In the genomic region with DNA sequence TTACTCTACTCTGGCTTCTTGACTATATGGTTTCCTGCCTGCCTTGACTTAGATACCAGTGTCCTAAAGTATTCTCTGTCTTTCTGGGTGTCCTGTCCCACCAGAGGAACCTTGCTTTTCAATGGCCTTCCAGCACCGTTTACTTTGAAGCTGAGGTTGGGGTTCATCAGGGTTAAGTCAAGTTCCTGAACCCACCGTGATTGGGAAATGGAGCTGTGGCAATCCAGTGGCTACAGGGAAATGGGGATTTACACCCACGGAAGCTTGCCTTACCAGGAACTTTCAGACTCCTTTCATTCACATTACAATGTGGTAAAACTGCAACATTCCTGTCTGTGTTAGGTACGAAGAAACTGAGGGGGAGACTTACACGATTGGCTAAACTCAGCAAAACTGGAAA, we compare ENCODE assay signal across 11 mouse cellular contexts. TPM values are rescaled to one million over a fixed set of nuclear protein-coding genes. Genes with fewer than 3 reads are reported as not detected.
DNase-seq lines count a peak whose midpoint lies in the region; ATAC-seq lines count a peak whose summit lies in the region.
"Had no signal": no experiment of that assay in that cellular context is flagged by ENCODE, and none has a peak within 500 bp of the region (broad histone marks: within the 10 kb centered on the region; RNA-seq: fewer than 3 reads in every experiment).

No protein-coding gene starts in this region.

- peaks cover 38% of the 10 kb centered on the region for H3K4me1 ChIP-seq in hindbrain, embryonic 10.5 days (replicated peaks)
- 0 out of 2 replicates have a peak, but pooled peaks cover 2% of the 10 kb centered on the region for H3K4me1 ChIP-seq in hindbrain, embryonic 11.5 days (replicated peaks; ENCODE audit: control insufficient read depth, insufficient read depth, low read length)
- H3K4me1 ChIP-seq in embryonic facial prominence, embryonic 10.5 days, result peaks cover 34% of the 10 kb centered on the region
- H3K4me1 ChIP-seq in midbrain, embryonic 15.5 days, result peaks cover 4% of the 10 kb centered on the region; the same call in 1 of the 2 replicates

- DNase-seq in hindbrain, embryonic 10.5 days (ENCODE audit: low spot score), result no peak
- no peak for DNase-seq in hindbrain, embryonic 11.5 days (ENCODE audit: low spot score)
- DNase-seq in embryonic facial prominence, embryonic 10.5 days (ENCODE audit: low spot score), result no peak
- DNase-seq in fat pad, adult 2 months (ENCODE audit: extremely low read depth, low read depth, low spot score), result peak; percentile 42
- no peak for DNase-seq in left cerebral cortex, postnatal 10 days (ENCODE audit: extremely low spot score in 1 of 2, low spot score in 2 of 2)
- DNase-seq: gastrocnemius, postnatal 14 days; right cerebral cortex, postnatal 25 days had no signal

- H3K27me3 ChIP-seq in hindbrain, embryonic 10.5 days (ENCODE audit: insufficient read depth, poor library complexity, severe bottlenecking), result no peaks in the 10 kb centered on the region
- no peaks in the 10 kb centered on the region for H3K27me3 ChIP-seq in hindbrain, embryonic 11.5 days (ENCODE audit: control insufficient read depth, insufficient read depth, low read length)
- no peaks in the 10 kb centered on the region for H3K27me3 ChIP-seq in embryonic facial prominence, embryonic 10.5 days (replicated peaks; ENCODE audit: low read depth, poor library complexity, severe bottlenecking)
- H3K27me3 ChIP-seq in midbrain, embryonic 15.5 days (replicated peaks), result no peaks in the 10 kb centered on the region

- intact Hi-C loops in left cerebral cortex, postnatal 10 days (cut with DNase I), result no loop called here

- no peak overlapping the region for H3K4me2 ChIP-seq in hindbrain, embryonic 11.5 days (replicated peaks; ENCODE audit: low read depth, low read length)
- H3K4me2 ChIP-seq in midbrain, embryonic 15.5 days, result no peak overlapping the region

- no peak overlapping the region for H3K4me3 ChIP-seq in hindbrain, embryonic 10.5 days
- H3K4me3 ChIP-seq in hindbrain, embryonic 11.5 days (ENCODE audit: low read depth, low read length), result no peak overlapping the region
- H3K4me3 ChIP-seq in embryonic facial prominence, embryonic 10.5 days, result no peak overlapping the region
- no peak overlapping the region for H3K4me3 ChIP-seq in midbrain, embryonic 15.5 days

- H3K27ac ChIP-seq in hindbrain, embryonic 10.5 days, result peak overlapping the region; percentile 78
- H3K27ac ChIP-seq in hindbrain, embryonic 11.5 days (ENCODE audit: low read depth, low read length), result no peak overlapping the region
- H3K27ac ChIP-seq in embryonic facial prominence, embryonic 10.5 days (replicated peaks), result peak overlapping the region; percentile 60
- H3K27ac ChIP-seq in midbrain, embryonic 15.5 days, result no peak overlapping the region

- H3K9ac ChIP-seq in hindbrain, embryonic 11.5 days (ENCODE audit: low read depth, low read length), result no peak overlapping the region
- no peak overlapping the region for H3K9ac ChIP-seq in midbrain, embryonic 15.5 days

- no peaks in the 10 kb centered on the region for H3K9me3 ChIP-seq in hindbrain, embryonic 10.5 days
- no peaks in the 10 kb centered on the region for H3K9me3 ChIP-seq in hindbrain, embryonic 11.5 days (ENCODE audit: control insufficient read depth, low read length)
- no peaks in the 10 kb centered on the region for H3K9me3 ChIP-seq in embryonic facial prominence, embryonic 10.5 days
- H3K9me3 ChIP-seq in midbrain, embryonic 15.5 days, result no peaks in the 10 kb centered on the region

- H3K36me3 ChIP-seq in hindbrain, embryonic 10.5 days, result no peaks in the 10 kb centered on the region
- H3K36me3 ChIP-seq in hindbrain, embryonic 11.5 days (ENCODE audit: control insufficient read depth, insufficient read depth, low read length), result no peaks in the 10 kb centered on the region
- H3K36me3 ChIP-seq in embryonic facial prominence, embryonic 10.5 days (replicated peaks), result no peaks in the 10 kb centered on the region
- H3K36me3 ChIP-seq in midbrain, embryonic 15.5 days (replicated peaks), result no peaks in the 10 kb centered on the region

- 82% methylated on average over 5 of the region's 5 CpGs for WGBS in hindbrain, embryonic 10.5 days
- WGBS in hindbrain, embryonic 11.5 days, result 83% methylated on average over 5 of the region's 5 CpGs
- WGBS in embryonic facial prominence, embryonic 10.5 days, result 80% methylated on average over 5 of the region's 5 CpGs
- 83% methylated on average over 5 of the region's 5 CpGs for WGBS in midbrain, embryonic 15.5 days

- no peak for ATAC-seq in hindbrain, embryonic 11.5 days (ENCODE audit: low FRiP score)
- ATAC-seq in megakaryocyte progenitor cell, adult 5-6 weeks (replicated peaks; ENCODE audit: poor library complexity), result peak; percentile 23; the same call in 1 of the 2 replicates
- no peak for ATAC-seq in midbrain, embryonic 15.5 days (replicated peaks)
- ATAC-seq: forebrain, embryonic 14.5 days; midbrain, embryonic 16.5 days had no signal

RNA-seq across cellular contexts. Expression of gene Dapk2, which starts 54.8 kb away (rescaled TPM):
- polyA plus RNA-seq in hindbrain, embryonic 10.5 days (2016; fragmentation: Nextera tagmentation; extraction: Ambion mirVana), result 3.5 and 5.1 TPM in 2 replicates
- polyA plus RNA-seq in hindbrain, embryonic 11.5 days (2014; fragmentation: Nextera tagmentation; extraction: Ambion mirVana), result 2.7 and 4.4 TPM in 2 replicates
- polyA plus RNA-seq in embryonic facial prominence, embryonic 10.5 days (2016; fragmentation: Nextera tagmentation; extraction: Ambion mirVana), result 5.3 and 5.8 TPM in 2 replicates
- total RNA-seq in megakaryocyte progenitor cell, adult 5-6 weeks (2015), result 0.84 and 0.90 TPM in 2 replicates
- total RNA-seq in megakaryocyte progenitor cell, adult 5-6 weeks (2017), result 0.83 and 2.5 TPM in 2 replicates
- 1 to 10 TPM; 2.1 to 3.2 TPM for total RNA-seq in left cerebral cortex, postnatal 10 days (2021)
- 0.82 and 1.4 TPM in 2 replicates for polyA plus RNA-seq in midbrain, embryonic 15.5 days (2015; fragmentation: Nextera tagmentation; extraction: Ambion mirVana)

Comparison
In these comparisons a context has a peak if more than half of its experiments do, and no peak if none do; other contexts are left out.
1. H3K27ac ChIP-seq: peak in hindbrain, embryonic 10.5 days (single experiment) and embryonic facial prominence, embryonic 10.5 days (single experiment); none in hindbrain, embryonic 11.5 days (single experiment) and midbrain, embryonic 15.5 days (single experiment).